ENCODE assay signal across 7 mouse cellular contexts in genomic region chr12:86078553-86079201, GRCm38 (mm10). TPM values are rescaled to one million over a fixed set of nuclear protein-coding genes. Genes with fewer than 3 reads are reported as not detected.
DNase-seq lines count a peak whose midpoint lies in the region; ATAC-seq and TF ChIP-seq lines count a peak whose summit lies in the region.

TSS of gene Tgfb3 (minus strand) at chr12:86079041.

- ATAC-seq in CD4-positive, CD25-positive, alpha-beta regulatory T cell, adult 4 months = peak; percentile 63
- peak; percentile 65 for ATAC-seq in kidney, postnatal 0 days (replicated peaks; ENCODE audit: low FRiP score, low read depth)
- peak; percentile 87 for ATAC-seq in lung, embryonic 16.5 days (ENCODE audit: low read depth)

- H3K9me3 ChIP-seq in kidney, postnatal 0 days (replicated peaks; ENCODE audit: low read length) = no peaks in the 10 kb centered on the region
- H3K9me3 ChIP-seq in lung, embryonic 16.5 days (ENCODE audit: control insufficient read depth, low read length) = no peaks in the 10 kb centered on the region

- no peak for TF ChIP-seq EP300 in heart, adult 2 months (IDR thresholded peaks at IDR 0.05; ENCODE audit: insufficient read depth, low read depth, low read length)

- H3K4me2 ChIP-seq in kidney, postnatal 0 days (ENCODE audit: low read length) = peak within 1 kb of the TSS; percentile 84
- peak within 1 kb of the TSS; percentile 89 for H3K4me2 ChIP-seq in lung, embryonic 16.5 days (ENCODE audit: low read depth, low read length)

- TF ChIP-seq POLR2A in heart, adult 2 months (IDR thresholded peaks at IDR 0.05; ENCODE audit: insufficient read depth, low read depth, low read length) = peak; percentile 73

- peaks cover 5% of the 10 kb centered on the region for H3K4me1 ChIP-seq in heart, adult 2 months (ENCODE audit: control insufficient read depth, insufficient read depth, low read length)
- peaks cover 11% of the 10 kb centered on the region; the same call in 1 of the 2 replicates for H3K4me1 ChIP-seq in kidney, postnatal 0 days (replicated peaks; ENCODE audit: insufficient read depth, low read length)
- peaks cover 23% of the 10 kb centered on the region for H3K4me1 ChIP-seq in lung, embryonic 16.5 days (replicated peaks; ENCODE audit: control insufficient read depth, insufficient read depth, low read length)

- H3K27ac ChIP-seq in heart, adult 2 months = peak within 1 kb of the TSS; percentile 96
- H3K27ac ChIP-seq in kidney, postnatal 0 days = peak within 1 kb of the TSS; percentile 83
- peak within 1 kb of the TSS; percentile 98 for H3K27ac ChIP-seq in lung, embryonic 16.5 days (ENCODE audit: low read length)

- H3K36me3 ChIP-seq in heart, adult 2 months (ENCODE audit: control insufficient read depth, insufficient read depth, low read length) = no peaks in the 10 kb centered on the region
- no peaks in the 10 kb centered on the region for H3K36me3 ChIP-seq in kidney, postnatal 0 days (ENCODE audit: insufficient read depth, low read length)
- H3K36me3 ChIP-seq in lung, embryonic 16.5 days (ENCODE audit: control insufficient read depth, insufficient read depth, low read length) = no peaks in the 10 kb centered on the region

- no peaks in the 10 kb centered on the region for H3K27me3 ChIP-seq in heart, adult 2 months (ENCODE audit: control insufficient read depth, insufficient read depth, low read length)
- no peaks in the 10 kb centered on the region for H3K27me3 ChIP-seq in kidney, postnatal 0 days (ENCODE audit: insufficient read depth, low read length)
- no peaks in the 10 kb centered on the region for H3K27me3 ChIP-seq in lung, embryonic 16.5 days (ENCODE audit: control insufficient read depth, insufficient read depth, low read depth, low read length)

- TF ChIP-seq CTCF in heart, adult 2 months (IDR thresholded peaks at IDR 0.05) = no peak
- TF ChIP-seq CTCF in kidney, postnatal 0 days (IDR thresholded peaks at IDR 0.05; ENCODE audit: low read depth) = no peak

- peak within 1 kb of the TSS; percentile 54 for H3K4me3 ChIP-seq in heart, adult 2 months
- peak within 1 kb of the TSS; percentile 52 for H3K4me3 ChIP-seq in kidney, postnatal 0 days (replicated peaks; ENCODE audit: low read depth, low read length)
- H3K4me3 ChIP-seq in lung, embryonic 16.5 days (ENCODE audit: low read length) = peak within 1 kb of the TSS; percentile 63

- H3K79me2 ChIP-seq in heart, adult 2 months (replicated peaks; ENCODE audit: control insufficient read depth, insufficient read depth, low read length) = no peaks in the 10 kb centered on the region

- intact Hi-C loops in heart, adult 2 months (cut with DNase I) = loop anchor here (1.0 to 5.0 kb wide), 7 partner anchors 31 to 331 kb away; partner anchors contain the start of gene Flvcr2

- 3% methylated on average over 25 of the region's 25 CpGs for WGBS in heart, adult 2 months
- under 1% methylated on average over 25 of the region's 25 CpGs for WGBS in kidney, postnatal 0 days
- under 1% methylated on average over 25 of the region's 25 CpGs for WGBS in lung, embryonic 16.5 days

- peak within 1 kb of the TSS; percentile 93 for H3K9ac ChIP-seq in heart, adult 2 months (ENCODE audit: low read depth, low read length)
- H3K9ac ChIP-seq in kidney, postnatal 0 days (ENCODE audit: low read depth, low read length) = peak within 1 kb of the TSS; percentile 66
- peak within 1 kb of the TSS; percentile 87 for H3K9ac ChIP-seq in lung, embryonic 16.5 days (ENCODE audit: low read length)

- peak; percentile 94 for DNase-seq in Muller cell, postnatal 12 days (ENCODE audit: inconsistent ontology term)
- DNase-seq in embryo, embryonic 10 days (ENCODE audit: low spot score) = peak; percentile 75
- peak; percentile 69 to 75 for DNase-seq in heart, adult 2 months
- DNase-seq in kidney, postnatal 0 days (ENCODE audit: low spot score) = peak; percentile 94
- peak; percentile 64 for DNase-seq in retina, embryonic 14.5 days (ENCODE audit: low spot score)

RNA-seq across cellular contexts. Expression of gene Tgfb3, which starts in this region (rescaled TPM):
- under 1 TPM; 0.52 TPM for polyA plus RNA-seq in CD4-positive, CD25-positive, alpha-beta regulatory T cell, adult 4 months (2017; shearing (Covaris generic))
- 10 to 100 TPM; 15.2 to 15.4 TPM for total RNA-seq in heart, adult 2 months (2021)
- 14.8 and 18.6 TPM in 2 replicates for polyA plus RNA-seq in heart, adult 2 months (2012; rRNA removed)
- 16.6 and 19.3 TPM in 2 replicates for polyA plus RNA-seq in kidney, postnatal 0 days (2015; fragmentation: Nextera tagmentation; extraction: Ambion mirVana)
- polyA plus RNA-seq in lung, embryonic 16.5 days (2015; fragmentation: Nextera tagmentation; extraction: Ambion mirVana) = 43.2 and 50.3 TPM in 2 replicates

Comparison
In these comparisons a context has a peak if more than half of its experiments do, and no peak if none do; other contexts are left out.
1. Peak in every context shown above with its lines: DNase-seq, ATAC-seq, H3K4me3 ChIP-seq and H3K27ac ChIP-seq.
2. RNA of gene Tgfb3 (polyA plus RNA-seq): 43.2 to 50.3 TPM in lung, embryonic 16.5 days, 16.6 to 19.3 TPM in kidney, postnatal 0 days and 14.8 to 18.6 TPM in heart, adult 2 months; 0.52 TPM in CD4-positive, CD25-positive, alpha-beta regulatory T cell, adult 4 months; every median in the first group is over 10 times any median in the second.
3. Peak in ATAC-seq in CD4-positive, CD25-positive, alpha-beta regulatory T cell, adult 4 months; RNA of the gene not detected or under 1 TPM.